In genomic region chr1:182091261-182091660, GRCm38 (mm10) we compare ENCODE assay signal across 18 mouse cellular contexts. TPM values are rescaled to one million over a fixed set of nuclear protein-coding genes. Genes with fewer than 3 reads are reported as not detected.
DNase-seq lines count a peak whose midpoint lies in the region; ATAC-seq and TF ChIP-seq lines count a peak whose summit lies in the region.
"Had no signal": no experiment of that assay in that cellular context is flagged by ENCODE, and none has a peak within 500 bp of the region (broad histone marks: within the 10 kb centered on the region; RNA-seq: fewer than 3 reads in every experiment).

No protein-coding gene starts in this region.

- no peak for DNase-seq in hindbrain, embryonic 11.5 days (ENCODE audit: low spot score)
- DNase-seq in kidney, postnatal 0 days (ENCODE audit: low spot score), result no peak
- no peak for DNase-seq in kidney, postnatal 4 days
- peak; percentile 65 for DNase-seq in NIH3T3 (ENCODE audit: low read depth)
- DNase-seq in embryo, embryonic 9.5 days (ENCODE audit: extremely low spot score), result no peak
- no peak for DNase-seq in thymus, postnatal 10 days (ENCODE audit: low spot score in 2 of 2)
- DNase-seq: adrenal gland, postnatal 14 days; cerebellum, adult 11-12 months; cerebellum, postnatal 25 days; gastrocnemius, postnatal 10 days; layer of hippocampus, postnatal 36 days had no signal

- H3K4me2 ChIP-seq in hindbrain, embryonic 12.5 days (replicated peaks), result no peak overlapping the region
- no peak overlapping the region for H3K4me2 ChIP-seq in hindbrain, embryonic 11.5 days (replicated peaks; ENCODE audit: low read depth, low read length)
- H3K4me2 ChIP-seq in kidney, postnatal 0 days (ENCODE audit: low read length), result no peak overlapping the region
- no peak overlapping the region for H3K4me2 ChIP-seq in neural tube, embryonic 15.5 days
- H3K4me2 ChIP-seq: heart, embryonic 11.5 days; liver, embryonic 12.5 days had no signal

- peak overlapping the region; percentile 40; the same call in 1 of the 2 replicates for H3K27ac ChIP-seq in hindbrain, embryonic 12.5 days
- H3K27ac ChIP-seq in hindbrain, embryonic 11.5 days (ENCODE audit: low read depth, low read length), result no peak overlapping the region
- peak overlapping the region; percentile 39 for H3K27ac ChIP-seq in kidney, postnatal 0 days
- H3K27ac ChIP-seq in neural tube, embryonic 15.5 days (replicated peaks), result 0 out of 2 replicates have a peak overlapping the region, but pooled peaks have one; percentile 75
- H3K27ac ChIP-seq: liver, embryonic 12.5 days; neural tube, embryonic 12.5 days had no signal

- 0 out of 2 replicates have a peak overlapping the region, but pooled peaks have one; percentile 23 for H3K9ac ChIP-seq in hindbrain, embryonic 12.5 days
- H3K9ac ChIP-seq in hindbrain, embryonic 11.5 days (ENCODE audit: low read depth, low read length), result no peak overlapping the region
- no peak overlapping the region for H3K9ac ChIP-seq in kidney, postnatal 0 days (ENCODE audit: low read depth, low read length)
- H3K9ac ChIP-seq in neural tube, embryonic 15.5 days (replicated peaks), result no peak overlapping the region
- H3K9ac ChIP-seq: liver, embryonic 12.5 days; neural tube, embryonic 12.5 days had no signal

- no peaks in the 10 kb centered on the region for H3K27me3 ChIP-seq in hindbrain, embryonic 12.5 days
- H3K27me3 ChIP-seq in hindbrain, embryonic 11.5 days (ENCODE audit: control insufficient read depth, insufficient read depth, low read length), result no peaks in the 10 kb centered on the region
- no peaks in the 10 kb centered on the region for H3K27me3 ChIP-seq in kidney, postnatal 0 days (ENCODE audit: insufficient read depth, low read length)
- 0 out of 2 replicates have a peak, but pooled peaks cover 3% of the 10 kb centered on the region for H3K27me3 ChIP-seq in neural tube, embryonic 15.5 days (replicated peaks)
- H3K27me3 ChIP-seq: neural tube, embryonic 12.5 days had no signal

- no peak overlapping the region for H3K4me3 ChIP-seq in hindbrain, embryonic 12.5 days
- H3K4me3 ChIP-seq in hindbrain, embryonic 11.5 days (ENCODE audit: low read depth, low read length), result no peak overlapping the region
- H3K4me3 ChIP-seq in kidney, postnatal 0 days (replicated peaks; ENCODE audit: low read depth, low read length), result no peak overlapping the region
- H3K4me3 ChIP-seq in neural tube, embryonic 15.5 days (replicated peaks), result no peak overlapping the region
- H3K4me3 ChIP-seq: forebrain, embryonic 10.5 days; liver, embryonic 12.5 days; neural tube, embryonic 12.5 days had no signal

- H3K9me3 ChIP-seq in hindbrain, embryonic 12.5 days (replicated peaks), result no peaks in the 10 kb centered on the region
- H3K9me3 ChIP-seq in hindbrain, embryonic 11.5 days (ENCODE audit: control insufficient read depth, low read length), result no peaks in the 10 kb centered on the region
- H3K9me3 ChIP-seq in kidney, postnatal 0 days (replicated peaks; ENCODE audit: low read length), result no peaks in the 10 kb centered on the region
- H3K9me3 ChIP-seq in neural tube, embryonic 15.5 days (replicated peaks), result no peaks in the 10 kb centered on the region
- H3K9me3 ChIP-seq: forebrain, embryonic 10.5 days; liver, embryonic 12.5 days; neural tube, embryonic 12.5 days had no signal

- peaks cover 56% of the 10 kb centered on the region for H3K4me1 ChIP-seq in hindbrain, embryonic 12.5 days
- peaks cover 13% of the 10 kb centered on the region; the same call in 1 of the 2 replicates for H3K4me1 ChIP-seq in hindbrain, embryonic 11.5 days (replicated peaks; ENCODE audit: control insufficient read depth, insufficient read depth, low read length)
- H3K4me1 ChIP-seq in kidney, postnatal 0 days (replicated peaks; ENCODE audit: insufficient read depth, low read length), result peaks cover 42% of the 10 kb centered on the region
- H3K4me1 ChIP-seq in neural tube, embryonic 15.5 days, result peaks cover 51% of the 10 kb centered on the region

- no peak for TF ChIP-seq CTCF in kidney, postnatal 0 days (IDR thresholded peaks at IDR 0.05; ENCODE audit: low read depth)

- ATAC-seq in hindbrain, embryonic 12.5 days (ENCODE audit: low FRiP score), result no peak
- no peak for ATAC-seq in hindbrain, embryonic 11.5 days (ENCODE audit: low FRiP score)
- ATAC-seq in kidney, postnatal 0 days (replicated peaks; ENCODE audit: low FRiP score, low read depth), result no peak
- no peak for ATAC-seq in neural tube, embryonic 15.5 days (ENCODE audit: low FRiP score)
- ATAC-seq: activated CD4-positive, CD25-positive, alpha-beta regulatory T cell, adult 4 months; liver, embryonic 12.5 days had no signal

- H3K36me3 ChIP-seq in hindbrain, embryonic 12.5 days, result no peaks in the 10 kb centered on the region
- no peaks in the 10 kb centered on the region for H3K36me3 ChIP-seq in hindbrain, embryonic 11.5 days (ENCODE audit: control insufficient read depth, insufficient read depth, low read length)
- H3K36me3 ChIP-seq in kidney, postnatal 0 days (ENCODE audit: insufficient read depth, low read length), result no peaks in the 10 kb centered on the region
- no peaks in the 10 kb centered on the region for H3K36me3 ChIP-seq in neural tube, embryonic 15.5 days
- H3K36me3 ChIP-seq: forebrain, embryonic 10.5 days; liver, embryonic 12.5 days; neural tube, embryonic 12.5 days had no signal

- WGBS in hindbrain, embryonic 12.5 days, result 65% methylated on average over 7 of the region's 7 CpGs
- WGBS in hindbrain, embryonic 11.5 days, result 64% methylated on average over 7 of the region's 7 CpGs
- WGBS in kidney, postnatal 0 days, result 32% methylated on average over 7 of the region's 7 CpGs
- WGBS in neural tube, embryonic 15.5 days, result 36% methylated on average over 7 of the region's 7 CpGs

RNA-seq across cellular contexts. Expression of gene Srp9, which starts 33.3 kb away (rescaled TPM):
- polyA plus RNA-seq in hindbrain, embryonic 12.5 days (2016; fragmentation: Nextera tagmentation; extraction: Ambion mirVana), result 158 and 167 TPM in 2 replicates
- polyA plus RNA-seq in hindbrain, embryonic 11.5 days (2014; fragmentation: Nextera tagmentation; extraction: Ambion mirVana), result 179 and 180 TPM in 2 replicates
- 206 and 225 TPM in 2 replicates for polyA plus RNA-seq in kidney, postnatal 0 days (2015; fragmentation: Nextera tagmentation; extraction: Ambion mirVana)
- polyA plus RNA-seq in neural tube, embryonic 15.5 days (2015; fragmentation: Nextera tagmentation; extraction: Ambion mirVana), result 132 and 140 TPM in 2 replicates
